Mouse (Mus musculus) lung, postnatal 4 days (tissue): ENCODE measurements around the gene Hist2h2be.
A peak's percentile ranks its signal among the peaks of the same experiment; 100 is the strongest.

ENCODE experiments used
- DNase-seq, 2 experiments: peaks; one replicate each; pipeline ENCODE4 v3.0.0; 2021

Gene Hist2h2be

DNA sequence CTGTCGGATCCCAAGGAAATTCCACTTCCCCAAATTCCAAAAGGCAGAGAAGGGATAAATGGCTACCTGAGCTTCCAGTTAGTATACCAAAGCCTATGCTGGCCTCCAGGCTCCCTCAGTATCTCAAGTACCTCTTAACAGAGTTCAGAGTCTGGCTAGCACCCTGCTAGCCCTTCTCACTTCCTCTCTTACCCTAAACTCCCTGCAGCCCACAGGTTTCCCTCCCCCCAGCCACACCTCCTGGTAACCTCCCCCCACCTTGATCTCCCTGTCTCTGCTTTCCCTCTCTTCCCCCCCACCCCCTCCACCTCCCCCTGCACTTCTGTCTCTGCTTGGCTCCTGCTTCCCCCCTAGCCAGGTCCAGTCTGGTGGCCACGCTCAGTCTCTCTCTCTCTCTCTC lies 21.2 kb upstream of the Hist2h2be start:
- no peak for DNase-seq

DNA sequence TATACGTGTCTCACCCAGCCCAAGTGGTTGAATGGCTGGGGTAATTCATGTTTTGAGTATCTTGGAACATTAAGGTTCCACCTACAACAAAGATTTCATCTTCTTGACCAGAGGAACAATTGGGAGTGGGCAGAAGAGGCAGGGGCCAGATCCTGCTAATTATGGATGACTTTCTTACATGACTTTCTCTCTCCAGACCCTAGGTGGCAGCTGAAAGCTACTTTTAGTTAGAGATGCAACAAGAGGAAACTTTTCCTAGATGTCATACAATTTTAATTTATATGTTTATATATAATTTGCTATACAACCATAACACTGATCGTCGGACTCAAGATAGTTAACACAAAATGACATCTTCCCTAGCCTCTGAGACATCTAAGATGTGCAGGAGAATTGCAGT lies 13.1 kb upstream of the Hist2h2be start:
- no peak for DNase-seq

DNA sequence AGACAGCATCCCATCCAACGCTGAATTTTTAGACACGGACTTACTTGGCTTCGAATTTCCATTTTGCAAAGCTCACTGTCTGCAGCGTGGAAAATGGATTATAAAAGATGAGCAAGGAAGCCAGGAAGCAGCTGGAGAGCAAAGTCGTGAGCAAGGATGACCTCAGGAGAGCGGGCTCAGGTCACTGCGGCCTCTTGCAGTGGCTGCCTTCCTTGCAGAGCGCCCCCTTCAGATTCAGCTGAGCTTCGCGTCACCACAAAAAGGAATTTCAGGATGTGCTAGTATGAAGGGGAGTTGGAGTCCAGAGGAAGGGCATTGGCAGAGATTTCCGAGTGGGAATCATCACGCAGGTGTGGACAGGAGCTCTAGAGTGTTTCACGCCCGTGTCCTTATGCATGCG lies 11.7 kb upstream of the Hist2h2be start:
- DNase-seq, result no peak

DNA sequence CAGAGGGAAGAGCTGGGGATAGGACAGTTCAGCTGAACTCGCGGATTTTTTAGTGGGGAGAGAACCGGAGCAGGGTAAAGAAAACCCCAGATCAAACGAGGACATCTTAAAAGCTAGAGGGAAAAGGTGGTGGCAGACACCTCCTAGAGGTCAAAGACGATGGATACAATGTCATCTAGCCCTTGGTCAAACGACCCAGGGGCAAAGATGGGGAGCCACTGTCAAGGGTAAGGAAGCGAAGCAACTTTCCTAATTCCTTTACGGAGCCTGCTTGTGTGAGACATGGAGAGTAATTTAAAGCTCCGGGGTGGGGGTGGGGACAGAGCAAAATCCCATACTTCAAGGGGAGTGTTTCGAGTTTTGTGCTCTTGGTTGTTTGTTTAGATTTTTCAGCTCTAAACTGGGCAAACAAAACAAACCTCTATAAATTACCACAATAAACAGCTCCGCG lies 1.7 kb upstream of the Hist2h2be start:
- DNase-seq, result peak in 1 of 2 experiments; percentile 42

DNA sequence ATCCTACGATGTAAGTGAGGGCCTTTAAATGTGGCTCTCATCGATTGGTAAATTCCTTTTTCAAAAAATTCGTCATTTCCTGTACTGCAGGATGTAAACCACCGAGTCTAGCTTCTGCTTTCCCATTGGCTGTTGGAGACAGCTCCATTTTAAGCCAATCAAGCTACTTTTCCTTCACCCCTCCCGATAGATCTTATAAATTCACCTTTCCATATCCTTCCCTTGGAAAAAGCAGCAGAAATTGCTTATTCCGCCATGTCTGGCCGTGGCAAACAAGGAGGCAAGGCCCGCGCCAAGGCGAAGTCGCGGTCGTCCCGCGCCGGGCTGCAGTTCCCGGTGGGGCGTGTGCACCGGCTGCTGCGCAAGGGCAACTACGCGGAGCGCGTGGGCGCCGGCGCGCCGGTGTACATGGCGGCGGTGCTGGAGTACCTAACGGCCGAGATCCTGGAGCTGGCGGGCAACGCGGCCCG lies 1.2 kb upstream of the Hist2h2be start, which contains the start of the genes Bola1 and Hist2h2ab:
TSS of gene Bola1 (minus strand) at position 49 of the 470 bp plus-strand sequence.
TSS of gene Hist2h2ab (plus strand) at position 205 of the 470 bp plus-strand sequence.
- peak; percentile 78 to 81 for DNase-seq

DNA sequence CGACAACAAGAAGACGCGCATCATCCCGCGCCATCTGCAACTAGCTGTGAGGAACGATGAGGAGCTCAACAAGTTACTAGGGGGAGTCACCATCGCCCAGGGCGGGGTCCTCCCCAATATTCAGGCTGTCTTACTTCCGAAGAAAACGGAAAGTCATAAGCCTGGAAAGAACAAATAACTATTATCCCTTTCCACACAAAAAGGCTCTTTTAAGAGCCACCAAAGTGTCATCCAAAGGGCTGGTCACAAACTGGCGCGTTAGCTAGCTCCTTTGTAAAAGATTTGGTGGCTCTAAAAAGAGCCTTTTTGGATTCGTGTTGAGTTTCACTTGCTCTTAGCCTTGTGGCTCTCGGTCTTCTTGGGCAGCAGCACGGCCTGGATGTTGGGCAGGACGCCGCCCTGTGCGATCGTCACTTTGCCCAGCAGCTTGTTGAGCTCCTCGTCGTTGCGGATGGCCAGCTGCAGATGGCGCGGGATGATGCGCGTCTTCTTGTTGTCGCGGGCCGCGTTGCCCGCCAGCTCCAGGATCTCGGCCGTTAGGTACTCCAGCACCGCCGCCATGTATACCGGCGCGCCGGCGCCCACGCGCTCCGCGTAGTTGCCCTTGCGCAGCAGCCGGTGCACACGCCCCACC lies 671 bp upstream of the Hist2h2be start:
- peak in 1 of 2 experiments; percentile 82 for DNase-seq

DNA sequence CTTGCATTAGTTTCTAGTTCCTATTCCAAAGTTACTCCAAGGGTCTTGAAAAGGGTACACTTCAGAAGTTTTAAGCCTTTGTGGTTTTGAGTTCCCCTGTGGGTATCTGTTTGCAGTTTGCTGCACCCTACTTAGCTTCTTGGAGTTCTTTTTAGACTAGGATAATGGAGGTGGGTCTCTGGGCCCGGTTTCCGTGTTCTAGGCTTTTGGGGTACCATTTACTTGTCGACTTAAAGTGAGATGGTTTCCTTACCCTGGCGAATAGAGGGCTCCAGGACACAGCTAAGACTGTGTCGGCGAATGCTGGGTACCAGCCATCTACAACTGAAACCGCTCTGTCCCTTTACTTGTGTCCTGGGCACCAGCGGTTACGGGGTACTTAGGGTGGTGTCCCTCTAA lies 720 bp downstream of the Hist2h2be start:
- DNase-seq, result no peak

DNA sequence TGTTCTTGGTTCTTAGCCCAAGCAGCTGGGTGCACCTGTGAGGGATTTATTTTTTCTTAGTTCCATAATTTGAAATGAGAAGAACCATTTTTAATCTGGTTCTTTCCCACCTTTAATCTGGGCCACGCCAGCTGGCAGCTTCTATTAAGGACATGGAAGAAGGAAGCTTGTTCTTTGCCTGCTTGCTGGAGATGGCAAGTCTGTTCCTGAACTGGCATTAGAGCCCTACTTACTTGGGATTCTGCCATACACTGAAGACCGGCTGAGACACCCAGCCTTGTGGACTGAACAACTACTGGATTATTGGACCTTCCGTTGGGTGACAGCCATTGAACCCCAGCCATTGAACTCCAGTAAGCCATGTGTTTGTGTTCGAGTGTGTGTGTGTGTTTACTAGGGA lies 1.9 kb downstream of the Hist2h2be start:
- DNase-seq, result no peak

DNA sequence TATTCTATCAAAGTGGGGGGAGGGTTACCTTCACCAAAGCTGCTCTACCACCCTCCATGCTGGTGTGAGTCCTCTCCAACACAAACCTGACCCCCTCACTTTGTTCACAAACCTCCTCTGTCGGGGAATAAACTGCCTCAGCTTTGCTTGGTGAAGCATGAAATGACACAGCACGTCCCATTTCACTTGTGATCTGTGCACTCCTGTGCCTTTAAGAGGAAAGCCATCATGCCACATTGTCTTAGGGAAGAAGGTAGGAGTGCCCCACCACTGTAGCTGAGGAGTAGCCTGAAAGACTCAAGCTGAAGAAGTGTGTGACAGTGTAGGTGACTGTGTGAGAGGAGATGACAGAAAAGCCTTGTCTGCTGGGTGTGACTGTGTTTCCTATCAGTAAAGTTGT lies 4.5 kb downstream of the Hist2h2be start:
- no peak for DNase-seq

DNA sequence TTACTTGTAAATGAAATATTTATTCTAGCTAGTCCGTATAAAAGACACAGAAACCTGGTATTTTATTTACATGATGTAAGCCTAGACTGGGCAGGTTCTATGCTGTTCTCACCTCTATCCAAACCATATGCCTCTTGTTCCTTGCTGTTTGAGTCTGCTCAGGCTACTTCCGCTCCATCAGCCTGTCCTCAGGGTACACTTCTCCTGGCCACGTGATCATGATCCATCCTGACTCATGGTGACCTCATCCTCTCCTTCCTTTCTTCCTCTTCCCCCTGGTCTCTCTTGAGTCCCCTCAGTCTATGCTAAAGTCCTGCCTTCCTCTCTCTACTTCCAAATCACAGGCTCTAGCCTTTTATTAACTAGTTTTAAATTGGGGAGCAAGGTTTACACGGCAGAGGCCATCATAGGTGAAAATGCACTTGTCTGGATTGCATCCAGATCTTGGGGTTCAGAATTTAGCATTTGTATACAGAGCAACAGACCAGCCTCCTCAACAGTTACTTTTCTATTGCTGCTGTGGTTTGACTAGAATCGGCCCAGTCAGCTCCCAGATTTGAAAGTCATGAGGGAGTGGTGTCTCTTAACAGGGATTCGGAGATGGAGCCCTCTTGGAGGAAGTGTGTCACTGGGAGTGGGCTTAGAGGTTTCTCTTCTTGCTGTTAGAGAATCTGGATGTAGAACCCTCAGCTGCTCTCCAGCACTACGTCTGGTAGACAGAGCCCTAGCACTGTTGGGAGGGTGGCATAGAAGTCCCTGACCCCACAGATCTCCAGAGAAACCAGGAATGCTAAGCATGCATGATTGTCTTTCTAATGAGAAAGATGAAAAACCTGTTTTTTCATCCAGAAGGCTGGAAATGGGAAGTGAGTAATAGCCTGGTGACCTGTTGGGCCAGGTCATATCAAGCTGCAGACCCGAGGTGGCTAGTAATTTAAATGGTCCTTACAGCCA lies 6.1 kb downstream of the Hist2h2be start:
- no peak for DNase-seq

DNA sequence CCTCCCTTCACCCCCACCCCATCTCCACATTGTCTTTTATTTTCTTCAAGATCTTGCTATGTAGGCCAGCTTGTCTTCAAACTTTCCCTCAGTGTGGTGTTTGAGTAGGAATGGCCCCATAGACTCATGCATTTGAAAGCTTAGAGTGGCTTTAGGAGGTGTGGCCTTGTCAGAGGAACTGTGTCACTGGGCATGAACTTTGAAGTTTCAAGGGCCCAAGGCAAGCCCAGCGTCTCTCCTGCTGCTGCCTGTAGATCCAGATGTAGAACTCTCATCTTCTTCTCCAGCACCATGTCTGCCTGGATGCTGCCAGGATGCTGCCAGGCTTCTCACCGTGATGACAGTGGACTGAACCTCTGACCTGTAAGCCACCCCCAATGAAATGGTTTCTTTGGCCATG lies 7.9 kb downstream of the Hist2h2be start:
- no peak for DNase-seq

DNA sequence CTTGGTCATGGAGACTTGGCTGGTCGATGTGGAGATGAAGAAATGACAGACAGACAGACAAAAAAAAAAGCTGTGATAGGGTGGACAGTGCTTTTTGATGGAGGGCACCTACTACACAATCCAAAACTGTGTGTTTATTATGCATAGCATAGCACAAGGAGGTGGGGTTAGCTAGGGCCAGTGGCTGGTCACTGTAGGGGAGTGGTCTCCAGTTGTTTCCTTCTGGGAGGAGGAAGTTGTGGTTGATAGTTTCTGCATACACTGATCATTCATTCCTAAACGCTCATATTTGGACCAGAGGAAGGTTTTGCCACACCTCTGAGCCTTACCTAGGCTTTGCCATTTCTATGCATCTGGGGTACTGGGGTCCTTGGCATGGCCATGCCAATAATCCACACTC lies 9.5 kb downstream of the Hist2h2be start:
- no peak for DNase-seq

DNA sequence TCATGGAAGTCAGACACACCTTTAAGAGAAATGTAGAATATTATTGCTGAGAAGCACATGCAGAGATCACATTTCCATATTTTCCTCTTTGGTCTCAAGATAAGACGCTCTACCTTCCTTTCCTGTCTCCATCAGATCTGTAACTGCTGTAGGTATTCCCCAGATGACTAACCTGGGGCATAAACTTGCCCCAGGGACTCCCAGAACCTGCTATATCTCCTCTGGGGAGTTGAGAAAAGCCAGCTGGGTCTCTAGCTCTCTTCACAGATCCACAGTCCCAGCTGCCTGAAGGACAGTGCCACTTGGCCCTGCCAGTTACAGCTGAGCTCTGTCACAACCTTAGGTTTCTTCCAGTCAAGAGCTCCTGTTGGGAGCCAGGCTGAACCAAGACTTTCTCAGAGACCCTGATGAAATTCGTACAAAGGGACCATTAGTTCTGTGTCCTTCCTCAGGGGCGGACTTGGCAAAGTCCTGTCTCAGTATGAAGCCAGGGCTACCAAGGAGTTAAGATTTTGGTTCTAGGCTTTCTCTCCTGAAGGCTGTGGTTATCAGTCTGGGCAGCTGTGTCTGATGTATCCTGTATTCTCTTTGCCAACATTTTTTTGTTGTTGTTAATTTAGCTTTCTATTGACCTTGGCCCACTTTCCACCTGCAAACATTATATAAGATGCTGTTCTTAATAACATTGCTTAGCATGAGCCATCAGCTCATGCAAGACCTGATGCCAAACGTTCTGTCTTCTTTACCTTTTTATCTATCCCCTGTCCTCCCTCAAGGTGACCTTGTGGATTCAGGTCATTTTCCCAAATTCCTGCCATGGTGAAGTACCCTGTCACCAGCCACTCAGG lies 10.2 kb downstream of the Hist2h2be start:
- no peak for DNase-seq

DNA sequence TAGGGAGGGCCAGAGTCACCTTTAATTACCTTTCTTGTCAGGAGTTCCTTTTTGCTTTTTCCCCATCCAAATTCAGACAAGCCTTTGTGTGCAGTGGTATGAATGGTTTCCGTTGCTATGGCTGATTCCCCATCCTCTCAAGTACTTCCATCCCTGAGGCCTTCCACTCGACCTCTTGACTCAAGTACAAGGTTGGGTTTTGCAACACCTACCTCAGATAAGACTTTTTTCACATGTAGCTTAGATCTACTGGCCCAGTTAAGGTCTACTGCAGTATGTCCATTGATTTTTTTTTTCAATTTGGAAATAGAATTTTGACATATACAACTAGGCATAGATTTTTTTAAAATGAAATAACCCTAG lies 10.8 kb downstream of the Hist2h2be start:
- no peak for DNase-seq

DNA sequence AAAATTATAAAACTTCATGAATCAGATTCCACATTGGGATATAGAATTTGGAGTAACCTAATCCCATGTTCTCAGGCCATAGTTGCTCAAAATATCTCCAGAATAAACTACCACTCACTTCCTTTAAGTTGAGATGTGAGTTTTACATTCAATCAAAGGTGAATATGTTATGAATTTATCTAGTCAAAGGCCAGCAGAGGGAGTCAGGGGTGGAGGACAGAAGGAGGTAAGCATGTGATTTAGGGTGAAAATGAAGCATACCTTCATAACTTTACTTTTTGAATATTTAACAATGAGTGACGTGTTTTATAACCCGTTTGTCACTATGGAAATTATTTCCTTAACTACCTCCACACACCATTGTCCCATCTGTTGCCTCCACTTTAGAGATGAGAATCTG lies 14.0 kb downstream of the Hist2h2be start:
- DNase-seq, result no peak

DNA sequence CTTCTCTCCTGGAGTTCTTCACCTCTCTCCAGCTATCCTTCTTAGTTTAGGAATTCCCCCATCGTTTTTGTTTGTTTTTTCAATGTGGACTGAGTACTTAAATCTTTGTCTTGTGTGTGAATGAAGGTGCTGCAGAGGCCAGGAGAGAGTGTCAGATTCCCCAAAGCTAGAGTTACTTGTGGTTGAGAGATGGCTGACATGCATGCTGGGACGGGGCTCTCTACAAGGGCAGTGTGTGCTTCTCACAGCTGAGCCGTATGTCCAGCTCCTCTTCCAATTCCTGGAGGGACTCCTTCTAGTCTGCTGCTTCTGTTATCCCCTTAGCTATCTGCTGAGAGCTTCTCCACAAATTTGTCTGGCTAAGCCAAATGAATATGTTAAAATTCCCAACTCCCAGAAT lies 14.9 kb downstream of the Hist2h2be start:
- no peak for DNase-seq

DNA sequence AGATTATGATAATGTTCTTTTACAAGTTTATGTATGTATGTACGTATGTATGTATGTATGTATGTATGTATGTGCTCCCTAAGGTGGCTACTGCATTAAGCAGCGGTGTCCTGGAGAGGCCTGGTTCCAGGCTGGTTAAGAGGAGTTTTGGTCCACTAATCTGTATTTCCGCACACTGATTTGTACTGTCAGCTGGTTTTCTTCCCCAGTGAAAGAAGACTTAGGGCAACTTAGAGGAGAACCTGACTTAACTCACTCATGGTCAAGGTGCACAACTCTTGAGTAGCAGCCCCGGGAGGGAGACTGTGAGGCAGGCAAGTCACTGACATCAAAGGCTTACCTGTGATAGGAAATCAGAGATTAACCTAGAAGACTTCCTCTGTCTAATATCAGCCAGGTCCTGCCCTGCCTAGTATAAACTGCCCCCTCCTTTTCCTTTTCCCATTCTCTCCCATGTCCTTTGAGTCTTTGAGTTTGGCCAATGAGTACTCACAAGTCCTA lies 16.0 kb downstream of the Hist2h2be start:
- DNase-seq, result no peak

DNA sequence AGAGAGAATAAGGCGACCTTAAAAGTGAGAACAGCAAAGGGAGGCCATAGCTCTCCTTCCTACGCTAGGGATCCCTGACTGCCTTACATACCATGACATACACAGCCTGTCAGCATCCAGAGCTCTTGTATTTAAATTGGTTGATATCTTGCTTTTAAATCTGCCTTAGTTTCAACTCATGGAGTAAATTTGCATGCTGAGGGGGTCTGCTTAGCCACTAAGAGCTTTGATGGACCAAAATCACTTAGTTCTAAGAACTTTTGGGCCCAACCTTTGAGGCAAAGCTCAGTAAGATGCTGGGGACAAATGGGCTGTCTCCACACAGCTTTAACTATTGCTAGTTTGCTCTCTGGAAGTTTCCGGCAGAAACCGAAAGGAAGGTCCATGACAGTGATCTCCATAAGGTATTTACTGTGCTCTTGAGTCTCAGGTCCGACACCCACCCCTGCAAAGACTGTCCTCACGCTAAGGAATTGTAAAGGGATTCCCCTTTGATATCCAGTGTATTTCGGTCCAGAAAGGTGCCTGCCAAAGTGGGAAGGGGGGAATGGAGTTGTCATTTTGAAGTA lies 16.5 kb downstream of the Hist2h2be start:
- DNase-seq, result no peak

DNA sequence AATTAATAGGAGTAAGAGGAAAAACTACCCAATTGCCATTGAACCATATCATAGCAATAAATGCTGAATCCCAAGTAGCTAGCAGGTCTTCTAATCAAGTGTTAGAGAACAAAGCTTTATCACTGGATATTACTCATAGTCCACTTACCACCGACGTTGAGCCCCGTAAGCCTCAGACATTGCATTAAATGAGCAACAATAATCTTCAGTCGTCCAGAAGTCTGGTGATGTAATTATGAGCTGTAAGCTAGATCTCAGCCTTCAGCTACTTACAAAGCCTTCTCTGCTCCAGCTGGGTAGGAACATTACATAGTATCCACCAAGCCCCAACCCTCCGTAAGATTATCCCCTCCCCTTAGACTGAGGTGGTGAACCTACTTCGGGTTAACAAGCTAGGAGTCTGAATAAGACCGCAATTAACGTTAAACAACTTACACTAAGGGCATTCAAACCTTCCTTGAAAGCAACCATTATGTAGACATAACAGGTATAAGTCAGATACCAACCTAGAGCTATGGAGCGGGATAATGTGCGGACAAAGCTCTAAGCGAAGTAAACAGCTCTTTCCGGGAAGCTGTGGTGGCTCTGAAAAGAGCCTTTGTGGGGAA lies 17.1 kb downstream of the Hist2h2be start:
- DNase-seq, result no peak

DNA sequence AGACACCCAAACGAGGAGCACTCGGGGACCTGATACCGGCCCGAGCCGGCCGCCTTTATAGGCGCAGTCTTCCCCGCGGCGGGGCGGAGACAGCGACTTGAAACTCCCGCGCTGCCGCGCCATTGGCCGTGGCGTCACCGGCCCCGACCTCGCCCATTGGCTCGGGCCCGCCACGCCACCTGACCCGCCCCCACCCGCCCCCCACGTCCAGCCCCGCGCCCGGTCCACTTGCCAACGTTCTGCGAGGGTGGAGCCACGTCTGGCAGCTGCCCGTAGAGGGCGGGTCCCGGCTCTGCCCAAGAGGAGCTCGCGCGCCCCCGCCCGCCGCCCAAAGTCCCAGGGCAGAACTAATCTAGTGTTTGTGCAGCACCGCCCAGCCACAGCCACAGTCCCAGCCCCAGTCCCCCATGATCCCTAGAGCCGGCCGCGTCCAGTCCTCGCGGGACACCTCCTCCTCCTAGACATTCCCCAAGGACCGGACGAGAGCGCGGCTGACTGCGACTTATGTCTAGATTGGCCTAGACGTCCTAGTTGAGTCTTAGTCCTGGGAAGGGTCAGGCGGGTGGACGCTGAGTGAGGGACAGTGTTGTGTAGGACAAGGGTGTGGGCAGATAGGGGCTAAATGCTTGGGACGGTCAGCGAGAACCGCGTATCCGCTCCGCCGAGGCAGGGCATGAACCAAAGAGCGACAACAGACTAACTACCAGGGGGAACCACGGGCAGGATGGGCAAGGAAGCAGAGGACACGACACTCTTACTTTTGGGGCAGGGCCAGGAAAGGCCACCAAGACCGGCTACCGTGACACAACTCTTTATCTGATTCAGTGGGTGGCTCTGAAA lies 18.3 kb downstream of the Hist2h2be start, which contains the start of gene Hist2h3c2:
TSS of gene Hist2h3c2 (minus strand) at position 174 of the 840 bp plus-strand sequence.
- peak; percentile 60 to 87 for DNase-seq
